Mouse (Mus musculus): Measurements from ENCODE around the gene Cst3. TPM values are rescaled to one million over a fixed set of nuclear protein-coding genes. Genes with fewer than 3 reads are reported as not detected.

Gene Cst3
- total RNA-seq (2015), result 423 and 485 TPM in 2 replicates
- total RNA-seq (2017), result 377 and 496 TPM in 2 replicates

- peak; percentile 82 for ATAC-seq (replicated peaks; ENCODE audit: poor library complexity)
These were observed at the start of gene Cst3 for GRCm38 (mm10) chr2:148875335-148875811. Cst3 (minus strand) TSS chr2:148875692.

GRCm38 (mm10) chr2:148902286-148902685 is 26.8 kb upstream of the Cst3 start:
- ATAC-seq (replicated peaks; ENCODE audit: poor library complexity), result peak; percentile 98

DNA sequence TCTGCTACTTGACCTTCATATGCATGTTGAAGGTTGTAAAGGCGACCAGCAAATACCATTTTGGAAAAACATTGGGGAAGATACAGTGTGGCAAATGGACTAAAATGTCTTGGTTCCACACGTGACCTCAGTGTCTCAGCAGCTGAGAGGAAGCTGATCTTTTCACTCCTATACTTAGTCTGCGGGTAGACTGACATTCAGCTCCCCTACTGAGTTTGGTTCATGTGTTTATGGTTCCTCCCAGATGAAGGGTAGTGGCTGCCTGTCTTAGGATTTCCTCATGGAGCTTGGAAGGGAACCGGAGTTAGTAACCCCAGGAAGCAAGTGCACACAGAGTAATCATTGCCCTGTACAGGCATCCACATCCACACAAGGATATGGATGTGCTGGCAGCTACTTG is 24.8 kb upstream of the Cst3 start:
- ATAC-seq (replicated peaks; ENCODE audit: poor library complexity), result no peak

DNA sequence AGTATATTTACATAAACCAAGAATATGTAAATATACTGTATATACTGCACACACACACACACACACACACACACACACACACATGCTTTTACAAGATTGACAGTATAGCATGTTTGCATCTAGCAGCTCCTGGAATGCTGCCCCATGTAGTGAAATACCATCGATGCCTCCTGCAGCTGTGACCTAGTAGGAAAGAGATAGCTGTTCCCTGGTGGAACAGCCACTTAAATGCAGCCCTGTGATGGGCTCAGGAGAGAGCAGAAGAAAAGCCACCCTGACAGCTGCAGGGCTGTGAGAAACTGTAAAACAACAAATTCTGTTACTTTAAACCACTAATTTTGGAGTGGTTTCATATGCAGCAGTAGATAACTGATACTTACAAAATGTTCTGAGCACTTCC is 20.7 kb upstream of the Cst3 start:
- ATAC-seq (replicated peaks; ENCODE audit: poor library complexity), result no peak

GRCm38 (mm10) chr2:148893107-148893506 is 17.6 kb upstream of the Cst3 start:
- no peak for ATAC-seq (replicated peaks; ENCODE audit: poor library complexity)

DNA sequence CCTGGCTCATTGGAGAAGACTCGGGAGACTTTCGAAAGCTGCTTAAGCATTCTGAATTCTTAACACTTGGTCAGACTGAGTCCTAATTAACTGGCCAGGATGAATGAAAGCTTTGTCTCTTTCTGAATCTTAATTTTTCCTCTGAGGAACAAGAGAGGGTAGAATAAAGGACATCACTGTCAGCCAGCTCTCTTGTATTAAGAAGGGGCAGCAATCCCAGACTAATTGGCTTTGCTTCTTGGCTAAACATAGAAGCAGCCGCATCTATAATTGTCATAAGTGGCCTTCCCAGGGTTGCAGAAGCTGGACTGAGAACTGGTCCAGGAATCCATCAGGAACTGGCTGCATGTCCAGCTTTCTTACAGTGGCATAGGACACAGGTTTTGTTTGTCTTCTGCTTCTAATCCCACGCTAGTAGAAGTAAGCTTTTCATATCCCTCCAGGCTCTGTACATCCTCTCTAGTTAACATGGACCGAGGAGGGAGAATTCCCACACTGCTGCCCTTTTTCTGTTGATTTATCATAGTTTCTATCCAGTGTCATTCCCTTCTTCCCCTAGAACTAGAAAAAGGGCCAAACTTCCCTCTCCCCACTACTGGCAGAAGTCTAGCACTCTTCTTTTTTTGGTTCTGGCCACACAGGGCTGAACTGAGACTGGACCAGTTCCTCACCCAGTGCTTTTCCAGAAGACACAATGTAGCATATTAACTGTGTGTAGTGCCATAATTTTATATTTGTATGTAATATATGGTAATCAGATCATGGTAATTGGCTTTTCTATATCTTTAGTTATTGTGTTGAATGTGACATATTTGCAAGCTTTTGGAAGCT is 14.7 kb upstream of the Cst3 start:
- no peak for ATAC-seq (replicated peaks; ENCODE audit: poor library complexity)

DNA sequence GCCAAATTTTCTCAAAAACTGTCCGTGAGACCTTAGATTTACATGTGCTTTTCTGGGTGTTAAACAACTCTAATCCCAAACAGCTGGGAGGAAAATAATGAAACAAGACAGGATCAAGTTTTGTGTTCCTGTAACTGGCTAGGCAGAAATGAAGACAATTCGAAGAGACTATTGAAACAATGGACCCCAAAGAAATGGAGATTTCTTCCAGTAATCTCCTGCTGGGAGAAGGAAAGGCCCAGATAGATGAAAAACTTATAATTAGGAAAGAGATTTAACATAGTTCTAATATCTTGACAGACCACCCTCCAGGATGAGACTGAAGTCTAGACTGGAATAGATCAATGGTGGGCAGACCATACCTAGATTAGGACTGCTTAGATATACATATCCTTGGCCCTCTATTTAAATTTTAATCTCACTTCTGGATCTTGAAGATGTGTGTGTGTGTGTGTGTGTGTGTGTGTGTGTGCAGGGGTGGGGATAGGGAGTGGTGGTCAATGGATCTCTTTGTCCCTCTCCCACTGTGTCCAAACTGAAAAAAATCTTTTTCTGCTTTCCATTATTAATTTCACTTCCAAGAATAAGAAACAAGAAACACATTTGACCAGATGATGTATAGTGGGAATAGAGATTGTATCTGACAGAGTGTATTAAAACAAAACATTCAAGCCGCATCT is 14.0 kb upstream of the Cst3 start:
- ATAC-seq (replicated peaks; ENCODE audit: poor library complexity), result no peak

- peak; percentile 85 for ATAC-seq (replicated peaks; ENCODE audit: poor library complexity)
These were observed 13.4 kb upstream of the Cst3 start for GRCm38 (mm10) chr2:148888872-148889271.

DNA sequence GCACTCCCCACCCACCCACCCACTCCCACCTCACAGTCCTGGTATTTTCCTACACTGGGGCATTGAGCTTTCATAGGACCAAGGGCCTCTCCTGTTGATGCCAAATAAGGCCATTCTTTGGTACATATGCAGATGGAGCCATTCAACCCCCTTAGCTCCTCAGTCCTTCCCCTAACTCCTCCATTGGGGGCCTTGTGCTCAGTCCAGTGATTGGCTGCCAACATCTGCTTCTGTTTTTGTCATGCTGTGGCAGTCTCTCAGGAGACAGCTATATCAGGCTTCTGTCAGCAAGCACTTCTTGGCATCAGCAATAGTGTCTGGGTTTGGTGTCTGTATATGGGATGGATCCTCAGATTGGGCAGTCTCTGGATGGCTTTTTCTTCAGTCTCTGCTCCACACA is 9.2 kb upstream of the Cst3 start:
- no peak for ATAC-seq (replicated peaks; ENCODE audit: poor library complexity)

GRCm38 (mm10) chr2:148879199-148879598 is 3.7 kb upstream of the Cst3 start:
- ATAC-seq (replicated peaks; ENCODE audit: poor library complexity), result no peak

GRCm38 (mm10) chr2:148878641-148879130 is 3.2 kb upstream of the Cst3 start:
- no peak for ATAC-seq (replicated peaks; ENCODE audit: poor library complexity)

- peak; percentile 4 for ATAC-seq (replicated peaks; ENCODE audit: poor library complexity)
These were observed 1.7 kb upstream of the Cst3 start for GRCm38 (mm10) chr2:148877016-148877770.

GRCm38 (mm10) chr2:148874617-148875334 is 716 bp downstream of the Cst3 start:
- ATAC-seq (replicated peaks; ENCODE audit: poor library complexity), result peak; percentile 43

GRCm38 (mm10) chr2:148874224-148874616 is 1.3 kb downstream of the Cst3 start:
- no peak for ATAC-seq (replicated peaks; ENCODE audit: poor library complexity)

- ATAC-seq (replicated peaks; ENCODE audit: poor library complexity), result no peak
These were observed 2.6 kb downstream of the Cst3 start for GRCm38 (mm10) chr2:148872860-148873259.

GRCm38 (mm10) chr2:148870526-148870925 is 5.0 kb downstream of the Cst3 start:
- ATAC-seq (replicated peaks; ENCODE audit: poor library complexity), result no peak

- peak; percentile 65 for ATAC-seq (replicated peaks; ENCODE audit: poor library complexity)
These were observed 6.5 kb downstream of the Cst3 start for GRCm38 (mm10) chr2:148868959-148869358.

GRCm38 (mm10) chr2:148864966-148865365 is 10.5 kb downstream of the Cst3 start, which contains the start of gene 9230104L09Rik:
9230104L09Rik (minus strand) TSS chr2:148865038.
- ATAC-seq (replicated peaks; ENCODE audit: poor library complexity), result no peak

- ATAC-seq (replicated peaks; ENCODE audit: poor library complexity), result no peak
These were observed 13.8 kb downstream of the Cst3 start for GRCm38 (mm10) chr2:148861693-148862092.

GRCm38 (mm10) chr2:148860993-148861392 is 14.5 kb downstream of the Cst3 start:
- ATAC-seq (replicated peaks; ENCODE audit: poor library complexity), result no peak
